Mouse (Mus musculus): ENCODE measurements around the gene Kif1c. TPM values are rescaled to one million over a fixed set of nuclear protein-coding genes. Genes with fewer than 3 reads are reported as not detected.

The Kif1c gene
- total RNA-seq, 1 experiment from 2014 or later = 173 TPM

GRCm38 (mm10) chr11:70667271-70668150, 32.8 kb upstream of the Kif1c start:
- DNase-seq = no peak

- DNase-seq = peak; percentile 67
These were observed 32.0 kb upstream of the Kif1c start for GRCm38 (mm10) chr11:70668335-70668770.

- peak; percentile 93 for DNase-seq
These were observed 31.4 kb upstream of the Kif1c start, which contains the start of gene Spag7 for GRCm38 (mm10) chr11:70668771-70669505. Gene Spag7 (minus strand): TSS chr11:70669416.

- DNase-seq = peak; percentile 73
These were observed 30.6 kb upstream of the Kif1c start for GRCm38 (mm10) chr11:70669582-70670345.

- DNase-seq = no peak
These were observed 29.9 kb upstream of the Kif1c start for GRCm38 (mm10) chr11:70670483-70670882.

- DNase-seq = no peak
These were observed 28.9 kb upstream of the Kif1c start for GRCm38 (mm10) chr11:70671333-70672047.

GRCm38 (mm10) chr11:70674014-70674413, 26.3 kb upstream of the Kif1c start:
- DNase-seq = no peak

- no peak for DNase-seq
These were observed 25.8 kb upstream of the Kif1c start for GRCm38 (mm10) chr11:70674501-70674900.

- no peak for DNase-seq
These were observed 22.3 kb upstream of the Kif1c start for GRCm38 (mm10) chr11:70678092-70678491.

GRCm38 (mm10) chr11:70678576-70678975, 21.8 kb upstream of the Kif1c start:
- DNase-seq = no peak

- no peak for DNase-seq
These were observed 21.0 kb upstream of the Kif1c start for GRCm38 (mm10) chr11:70679361-70679760.

GRCm38 (mm10) chr11:70679894-70680293, 20.5 kb upstream of the Kif1c start:
- no peak for DNase-seq

GRCm38 (mm10) chr11:70681170-70681569, 19.2 kb upstream of the Kif1c start:
- DNase-seq = no peak

- no peak for DNase-seq
These were observed 18.3 kb upstream of the Kif1c start for GRCm38 (mm10) chr11:70681897-70682581.

GRCm38 (mm10) chr11:70683640-70684039, 16.7 kb upstream of the Kif1c start:
- DNase-seq = no peak

GRCm38 (mm10) chr11:70686901-70687566, 13.3 kb upstream of the Kif1c start:
- no peak for DNase-seq

GRCm38 (mm10) chr11:70687601-70688199, 12.6 kb upstream of the Kif1c start, which contains the start of gene Camta2:
Gene Camta2 (minus strand): TSS chr11:70688105.
- peak; percentile 92 for DNase-seq

GRCm38 (mm10) chr11:70688372-70688771, 12.0 kb upstream of the Kif1c start:
- no peak for DNase-seq

GRCm38 (mm10) chr11:70689578-70689977, 10.8 kb upstream of the Kif1c start:
- DNase-seq = no peak

- no peak for DNase-seq
These were observed 6.8 kb upstream of the Kif1c start for GRCm38 (mm10) chr11:70693504-70693903.
